Mouse (Mus musculus) forebrain, embryonic 16.5 days (tissue): ENCODE results near the gene Rrm2. TPM values are rescaled to one million over a fixed set of nuclear protein-coding genes. Genes with fewer than 3 reads are reported as not detected.
A peak's percentile ranks its signal among the peaks of the same experiment; 100 is the strongest.

Experiments
- ATAC-seq: fragments of 200-750 bp; cut with Nextera tagmentation; 2 replicates; pipeline ENCODE4 v1.8.0; 2017; ENCODE audit warnings: mild to moderate bottlenecking, moderate library complexity
- H3K27ac ChIP-seq: fragments of 300-500 bp; sonication (generic); 2 replicates; pipeline ENCODE4 v1.5.1; 2014; ENCODE audit warnings: low read length, control low read depth
- H3K27me3 ChIP-seq: fragments of 300-500 bp; sonication (generic); replicated peaks from 2 replicates; pipeline ENCODE4 v1.6.1; 2014; ENCODE audit warnings: low read length; ENCODE audit not compliant: control insufficient read depth, insufficient read depth
- H3K36me3 ChIP-seq: fragments of 300-500 bp; sonication (generic); 2 replicates; pipeline ENCODE4 v1.6.1; 2014; ENCODE audit not compliant: control insufficient read depth, insufficient read depth
- H3K4me1 ChIP-seq: fragments of 300-500 bp; sonication (generic); replicated peaks from 2 replicates; pipeline ENCODE4 v1.6.1; 2014; ENCODE audit warnings: low read length; ENCODE audit not compliant: control insufficient read depth, insufficient read depth
- H3K4me2 ChIP-seq: fragments of 300-500 bp; sonication (generic); 2 replicates; pipeline ENCODE4 v1.6.1; 2014; ENCODE audit warnings: mild to moderate bottlenecking, low read length, control low read depth
- H3K4me3 ChIP-seq: fragments of 300-500 bp; sonication (generic); replicated peaks from 2 replicates; pipeline ENCODE4 v1.5.1; 2014; ENCODE audit warnings: mild to moderate bottlenecking, low read length, control low read depth
- H3K9ac ChIP-seq: fragments of 300-500 bp; sonication (generic); replicated peaks from 2 replicates; pipeline ENCODE4 v1.6.1; 2014; ENCODE audit warnings: low read depth, low read length, control low read depth
- H3K9me3 ChIP-seq: fragments of 300-500 bp; sonication (generic); 2 replicates; pipeline ENCODE4 v1.6.1; 2016; ENCODE audit warnings: low read length; ENCODE audit not compliant: control insufficient read depth
- WGBS: fragments of 180-500 bp; shearing (Covaris S2); extraction: QIAGEN DNeasy Blood & Tissue Kit; methylation state at CpG from one replicate; pipeline ENCODE4 v1.1.7; 2014; 5-methylcytosine and 5-hydroxymethylcytosine counted together
- polyA plus RNA-seq: library from polyadenylated mRNA; unstranded; fragments of >200 nt; fragmentation: Nextera tagmentation; extraction: Ambion mirVana; gene quantifications from 2 replicates; pipeline ENCODE4 v1.2.1, GENCODE M21; 2015

Gene Rrm2
- polyA plus RNA-seq, 1 experiment from 2014 or later = 138 TPM

DNA sequence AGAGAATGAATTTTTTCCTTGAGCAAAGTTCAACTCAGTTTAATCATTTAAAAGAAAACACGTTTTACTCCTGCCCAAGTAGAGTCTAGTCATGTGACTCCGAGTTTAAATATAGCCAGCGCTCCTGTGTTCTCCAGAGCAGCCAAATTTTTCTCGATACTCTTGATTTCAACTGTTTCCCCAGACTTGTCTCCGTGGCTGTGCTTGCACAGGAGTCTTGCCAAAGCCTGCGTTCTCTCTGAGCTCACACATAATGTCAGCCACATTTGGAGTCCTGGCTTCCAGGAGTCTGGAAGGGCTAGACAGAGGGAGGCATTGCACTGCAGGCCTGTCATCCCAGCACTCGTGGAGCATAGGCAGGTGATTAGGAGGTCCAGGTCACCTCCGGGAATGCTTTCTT lies 25.5 kb upstream of the Rrm2 start:
- H3K4me2 ChIP-seq = no peak overlapping the region
- H3K4me1 ChIP-seq = peaks cover 20% of the 10 kb centered on the region
- 42% methylated on average over 8 of the region's 8 CpGs for WGBS
- ATAC-seq = no peak
- H3K27ac ChIP-seq = no peak overlapping the region
- H3K9ac ChIP-seq = no peak overlapping the region
- no peaks in the 10 kb centered on the region for H3K36me3 ChIP-seq
- H3K4me3 ChIP-seq = no peak overlapping the region
- H3K9me3 ChIP-seq = no peaks in the 10 kb centered on the region
- H3K27me3 ChIP-seq = no peaks in the 10 kb centered on the region; the same call in 1 of the 2 replicates

DNA sequence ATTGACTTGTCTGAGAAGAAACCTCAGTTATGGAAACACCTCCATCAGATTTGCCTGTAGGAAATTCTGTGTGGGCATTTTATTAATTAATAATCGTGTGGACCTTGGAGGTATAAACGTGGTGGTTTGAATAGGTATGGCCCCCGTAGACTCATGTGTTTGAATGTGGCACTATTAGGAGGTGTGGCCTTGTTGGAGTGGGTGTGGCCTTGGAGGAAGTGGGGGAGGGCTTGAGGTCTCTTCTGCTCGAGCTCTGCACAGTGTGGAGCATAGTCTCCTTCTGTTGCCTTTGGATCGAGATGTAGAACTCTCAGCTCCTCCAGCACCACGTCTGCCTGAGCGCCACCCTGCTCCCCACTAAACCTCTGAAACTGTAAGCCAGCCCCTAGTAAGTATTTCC lies 24.6 kb upstream of the Rrm2 start:
- Histone ChIP-seq H3K9ac (no peak overlapping the region), H3K4me2 (no peak overlapping the region), H3K36me3 (no peaks in the 10 kb centered on the region), H3K9me3 (no peaks in the 10 kb centered on the region), H3K27me3 (no peaks in the 10 kb centered on the region; the same call in 1 of the 2 replicates), H3K4me3 (no peak overlapping the region), H3K4me1 (peaks cover 20% of the 10 kb centered on the region), H3K27ac (no peak overlapping the region)
- no peak for ATAC-seq
- WGBS = 66% methylated on average over 7 of the region's 7 CpGs

DNA sequence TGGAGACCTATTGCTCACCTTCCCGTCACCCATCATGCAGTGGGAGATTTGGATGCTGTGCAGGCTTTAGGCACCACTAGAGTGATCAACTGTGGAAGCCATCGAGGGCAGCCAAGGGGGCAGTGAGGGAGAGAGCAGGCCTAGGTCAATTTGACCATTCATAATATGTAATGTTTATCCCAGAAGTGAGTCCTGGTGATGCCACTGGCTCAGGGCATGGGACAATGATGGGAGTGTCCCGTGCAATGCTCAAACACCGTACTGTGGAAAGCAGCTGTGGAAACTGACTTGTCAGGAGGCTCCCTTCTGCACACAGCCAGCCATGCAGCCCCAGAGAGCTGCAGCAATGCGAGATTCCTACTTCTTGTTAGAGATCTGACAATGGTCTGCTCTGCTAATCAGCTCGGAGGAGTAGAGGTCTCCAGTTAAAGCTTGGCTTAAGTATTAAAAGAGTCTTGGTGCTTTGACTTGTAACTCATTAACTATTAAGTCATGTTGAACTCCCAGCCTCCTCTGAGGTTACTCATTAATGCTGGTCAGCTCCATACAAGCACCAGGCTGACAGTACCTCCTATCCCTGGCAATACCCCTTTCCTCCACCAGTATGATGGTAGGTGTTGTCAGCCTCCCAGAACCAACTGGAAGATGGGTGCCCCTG lies 21.9 kb upstream of the Rrm2 start:
- H3K27ac ChIP-seq = no peak overlapping the region
- H3K9ac ChIP-seq = no peak overlapping the region
- no peak for ATAC-seq
- H3K4me1 ChIP-seq = peaks cover 10% of the 10 kb centered on the region
- no peak overlapping the region for H3K4me3 ChIP-seq
- no peaks in the 10 kb centered on the region; the same call in 1 of the 2 replicates for H3K27me3 ChIP-seq
- H3K4me2 ChIP-seq = no peak overlapping the region
- H3K9me3 ChIP-seq = no peaks in the 10 kb centered on the region
- 72% methylated on average over 6 of the region's 6 CpGs for WGBS
- H3K36me3 ChIP-seq = no peaks in the 10 kb centered on the region

DNA sequence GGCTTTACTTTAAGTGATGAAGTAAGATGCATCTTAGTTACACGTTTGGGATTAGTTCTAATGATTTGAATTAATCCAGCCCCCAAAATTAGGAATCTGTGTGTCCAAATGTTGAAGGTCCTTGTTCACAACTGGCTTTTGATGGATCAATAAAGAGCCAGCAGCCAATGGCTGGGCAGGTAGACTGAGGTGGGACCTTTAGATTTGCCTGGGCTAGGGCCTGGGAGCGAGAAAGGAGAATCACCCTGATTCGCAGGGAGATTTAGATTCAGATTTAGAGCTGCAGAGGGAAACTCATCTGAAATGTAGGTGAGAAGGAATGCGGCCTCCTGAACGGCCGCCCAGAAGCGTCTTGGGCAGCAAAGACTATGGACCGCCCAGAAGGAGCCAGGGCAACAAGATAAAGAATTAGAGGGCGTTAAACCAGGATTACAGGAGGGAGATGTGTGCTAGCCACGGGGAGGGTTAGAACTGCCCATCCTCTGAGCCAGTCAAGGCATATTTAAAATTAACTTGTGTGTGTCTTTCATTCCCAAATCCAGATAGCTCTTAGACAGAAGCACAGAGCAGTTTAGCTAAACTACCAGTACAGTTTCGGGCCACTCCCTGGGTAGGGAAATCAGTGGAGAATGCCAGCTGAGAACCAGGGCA lies 21.2 kb upstream of the Rrm2 start:
- peaks cover 4% of the 10 kb centered on the region for H3K4me1 ChIP-seq
- WGBS = 79% methylated on average over 11 of the region's 11 CpGs
- H3K27ac ChIP-seq = no peak overlapping the region
- H3K9me3 ChIP-seq = no peaks in the 10 kb centered on the region
- no peak overlapping the region for H3K9ac ChIP-seq
- H3K4me2 ChIP-seq = no peak overlapping the region
- no peak for ATAC-seq
- H3K36me3 ChIP-seq = no peaks in the 10 kb centered on the region
- H3K4me3 ChIP-seq = no peak overlapping the region
- no peaks in the 10 kb centered on the region; the same call in 1 of the 2 replicates for H3K27me3 ChIP-seq

DNA sequence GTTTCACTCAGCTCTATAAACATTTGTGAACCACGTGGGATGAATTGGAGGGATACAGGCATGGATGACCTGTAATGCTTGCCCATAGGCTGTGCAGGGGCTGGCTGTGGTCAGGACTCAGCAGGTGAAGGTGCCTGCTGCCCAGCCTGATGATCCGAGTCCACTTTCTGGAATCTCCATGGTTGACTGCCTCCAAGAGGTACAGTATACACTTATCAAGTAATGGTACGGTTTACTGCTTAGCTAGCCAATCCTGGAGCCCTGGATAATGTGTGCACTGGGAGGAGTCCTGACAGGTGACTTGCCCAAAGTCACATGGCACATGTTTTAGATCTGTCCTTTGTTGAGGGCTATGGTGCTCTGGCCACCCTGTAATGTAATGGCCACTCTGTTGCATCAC lies 17.7 kb upstream of the Rrm2 start:
- H3K9ac ChIP-seq = no peak overlapping the region
- no peak overlapping the region for H3K4me3 ChIP-seq
- no peak overlapping the region for H3K27ac ChIP-seq
- 88% methylated on average over 3 of the region's 3 CpGs for WGBS
- no peak overlapping the region for H3K4me2 ChIP-seq
- H3K4me1 ChIP-seq = no peaks in the 10 kb centered on the region
- ATAC-seq = no peak
- no peaks in the 10 kb centered on the region for H3K27me3 ChIP-seq
- H3K36me3 ChIP-seq = no peaks in the 10 kb centered on the region
- H3K9me3 ChIP-seq = no peaks in the 10 kb centered on the region

DNA sequence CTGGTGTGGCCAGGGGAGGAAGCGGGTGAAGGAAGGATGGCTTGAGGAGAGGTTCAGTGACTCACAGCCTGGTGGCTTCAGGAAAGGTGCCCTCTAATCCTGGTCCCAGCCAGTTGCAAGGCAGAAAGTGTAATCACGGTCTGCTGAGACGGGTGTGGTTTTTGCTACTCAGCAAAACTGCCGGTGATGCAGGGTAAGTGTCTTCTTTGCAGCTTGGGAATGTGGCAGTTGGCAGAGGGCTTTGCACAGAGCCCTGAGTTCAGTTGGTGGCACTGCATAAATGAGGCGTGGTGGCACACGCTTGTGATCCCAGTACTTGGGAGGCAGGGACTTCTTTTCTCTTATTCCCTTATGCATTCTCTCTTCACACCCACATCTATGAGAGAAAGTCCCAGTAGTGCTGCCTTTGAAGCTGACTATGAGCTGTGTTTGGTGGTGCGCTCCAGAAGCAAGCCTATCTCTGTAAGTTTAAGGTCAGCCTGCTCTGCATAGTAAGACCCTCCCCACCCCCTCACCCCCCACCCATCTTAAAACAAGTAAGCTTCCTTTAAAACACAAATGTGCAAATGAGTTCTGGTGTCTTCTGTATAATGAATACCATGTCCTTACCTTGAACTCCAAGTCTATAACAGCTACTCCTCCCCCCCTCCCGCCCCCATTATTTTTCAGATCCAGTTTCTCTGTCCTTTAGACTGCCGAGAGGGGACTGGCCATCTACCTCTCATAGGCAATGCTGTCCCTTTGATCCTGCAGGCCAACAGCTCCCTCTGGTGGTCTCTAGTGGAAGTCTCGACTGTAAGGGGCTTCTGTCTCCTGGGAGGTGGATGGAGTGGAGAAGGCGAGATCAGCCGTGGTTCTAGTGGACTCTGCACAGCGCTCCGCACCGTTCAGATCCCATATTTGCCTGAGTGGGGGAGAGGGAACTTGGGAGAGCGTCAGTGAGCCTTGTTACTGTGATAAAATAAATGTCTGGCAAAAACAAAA lies 11.2 kb upstream of the Rrm2 start:
- Histone ChIP-seq H3K4me1 (no peaks in the 10 kb centered on the region), H3K9me3 (no peaks in the 10 kb centered on the region), H3K9ac (0 out of 2 replicates have a peak overlapping the region, but pooled peaks have one; percentile 18), H3K4me2 (peak overlapping the region; percentile 23; the same call in 1 of the 2 replicates), H3K27me3 (no peaks in the 10 kb centered on the region), H3K27ac (no peak overlapping the region), H3K4me3 (no peak overlapping the region), H3K36me3 (no peaks in the 10 kb centered on the region)
- peak; percentile 80 for ATAC-seq
- 42% methylated on average over 16 of the region's 16 CpGs for WGBS

DNA sequence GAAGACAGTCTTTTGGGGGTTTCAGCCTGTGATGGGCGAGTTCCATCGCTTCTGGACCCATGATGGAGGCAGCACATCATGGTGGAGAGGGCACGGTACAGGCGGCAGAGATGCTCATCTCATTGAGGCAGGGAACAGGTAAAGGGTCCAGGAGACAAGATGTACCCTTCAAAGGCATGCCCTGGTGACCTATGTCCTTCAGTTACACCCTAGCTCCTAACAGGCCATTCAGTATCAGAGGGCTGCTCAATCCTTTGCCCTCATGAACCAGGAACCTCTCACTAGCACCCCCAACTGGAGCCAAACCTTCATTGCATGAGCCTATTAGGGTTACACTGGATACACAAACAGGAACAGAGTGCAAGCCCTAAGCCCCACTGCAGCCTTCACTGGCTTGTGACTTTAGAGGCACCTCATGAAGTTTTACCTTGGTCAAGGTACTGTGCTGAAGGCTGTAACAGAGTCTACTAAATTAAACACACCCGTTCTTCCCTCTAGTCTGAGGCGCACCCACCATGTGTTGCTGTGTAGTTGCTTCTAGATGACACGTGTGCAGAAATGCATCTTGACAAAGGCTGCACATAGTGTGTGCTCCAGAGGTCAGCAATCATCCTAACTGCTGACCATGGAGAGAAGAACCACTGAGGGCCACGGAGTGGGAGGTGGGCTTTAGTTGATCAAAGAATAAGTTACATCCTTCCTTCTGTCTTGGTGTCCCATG lies 10.4 kb upstream of the Rrm2 start:
- no peaks in the 10 kb centered on the region for H3K9me3 ChIP-seq
- H3K36me3 ChIP-seq = no peaks in the 10 kb centered on the region
- no peaks in the 10 kb centered on the region for H3K4me1 ChIP-seq
- H3K4me3 ChIP-seq = no peak overlapping the region
- no peak overlapping the region for H3K27ac ChIP-seq
- 66% methylated on average over 8 of the region's 8 CpGs for WGBS
- H3K4me2 ChIP-seq = peak overlapping the region; percentile 23; the same call in 1 of the 2 replicates
- no peaks in the 10 kb centered on the region for H3K27me3 ChIP-seq
- 0 out of 2 replicates have a peak overlapping the region, but pooled peaks have one; percentile 18 for H3K9ac ChIP-seq
- ATAC-seq = no peak

DNA sequence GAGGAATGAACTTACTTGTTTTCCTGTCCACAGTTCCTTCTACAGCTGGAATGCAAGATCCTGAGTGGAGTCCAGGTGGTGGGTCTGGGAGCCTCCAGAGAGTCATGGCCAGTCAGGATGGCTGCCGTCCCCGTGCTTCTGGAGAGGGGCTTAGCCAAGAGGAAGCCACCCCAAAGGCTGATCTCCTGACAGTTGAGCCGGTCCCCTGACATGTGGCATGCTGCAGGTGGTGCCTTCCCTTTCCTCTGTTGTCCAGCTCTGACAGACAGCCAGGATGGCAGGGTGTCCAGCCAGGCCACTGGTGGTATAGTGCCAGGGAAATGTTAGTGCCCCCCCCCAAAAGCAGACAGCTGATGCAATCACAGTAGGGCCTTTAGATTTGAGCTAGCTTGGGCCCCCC lies 9.5 kb upstream of the Rrm2 start:
- Histone ChIP-seq H3K36me3 (no peaks in the 10 kb centered on the region), H3K4me1 (no peaks in the 10 kb centered on the region), H3K27me3 (no peaks in the 10 kb centered on the region), H3K4me2 (no peak overlapping the region), H3K9me3 (no peaks in the 10 kb centered on the region), H3K9ac (no peak overlapping the region), H3K4me3 (no peak overlapping the region), H3K27ac (no peak overlapping the region)
- ATAC-seq = no peak
- WGBS = 77% methylated on average over 3 of the region's 3 CpGs
